Mouse (Mus musculus): Measurements from ENCODE around the gene Gm9044. TPM values are rescaled to one million over a fixed set of nuclear protein-coding genes. Genes with fewer than 3 reads are reported as not detected.
A peak's percentile ranks its signal among the peaks of the same experiment; 100 is the strongest.
"Not testable (repeated sequence)": the region's sequence is repeated elsewhere in the genome, so short reads cannot be mapped to it uniquely, and the experiment has no call there.

Gene Gm9044
- polyA plus RNA-seq (2021) = 1.4 TPM

- H3K27me3 ChIP-seq; ATAC-seq; POLR2A ChIA-PET; DNase-seq (ENCODE audit: low read depth, low spot score); in situ Hi-C loops (cut with MboI; ENCODE audit: low pct_unique_long_range_greater_than_20kb); CTCF ChIA-PET: not testable (repeated sequence)
These were observed at the start of gene Gm9044 for GRCm38 (mm10) chr10:118332308-118332707. Gm9044 (minus strand) TSS chr10:118332408.

- CTCF ChIA-PET = interaction anchor here (0.6 to 2.9 kb wide), 5 partner anchors 18 to 709 kb away, joined by 3 to 10 read pairs (median 4); no protein-coding TSS in a partner anchor
- POLR2A ChIA-PET = no interaction called here
- peak; percentile 96 for TF ChIP-seq CTCF (IDR thresholded peaks at IDR 0.05)
- no peaks in the 10 kb centered on the region for H3K27me3 ChIP-seq
- peak; percentile 15 for DNase-seq (ENCODE audit: low read depth, low spot score)
- peak; percentile 82 for ATAC-seq
- in situ Hi-C loops (cut with MboI; ENCODE audit: low pct_unique_long_range_greater_than_20kb) = no loop called here
These were observed 38.2 kb upstream of the Gm9044 start for GRCm38 (mm10) chr10:118370443-118370842.

GRCm38 (mm10) chr10:118369518-118369917 is 37.3 kb upstream of the Gm9044 start:
- POLR2A ChIA-PET = no interaction called here
- no peak for TF ChIP-seq CTCF (IDR thresholded peaks at IDR 0.05)
- ATAC-seq = no peak
- H3K27me3 ChIP-seq = no peaks in the 10 kb centered on the region
- CTCF ChIA-PET = interaction anchor here (0.6 to 2.9 kb wide), 3 partner anchors 212 to 710 kb away, joined by 3 to 10 read pairs (median 8); no protein-coding TSS in a partner anchor
- DNase-seq (ENCODE audit: low read depth, low spot score) = no peak
- in situ Hi-C loops (cut with MboI; ENCODE audit: low pct_unique_long_range_greater_than_20kb) = no loop called here

DNA sequence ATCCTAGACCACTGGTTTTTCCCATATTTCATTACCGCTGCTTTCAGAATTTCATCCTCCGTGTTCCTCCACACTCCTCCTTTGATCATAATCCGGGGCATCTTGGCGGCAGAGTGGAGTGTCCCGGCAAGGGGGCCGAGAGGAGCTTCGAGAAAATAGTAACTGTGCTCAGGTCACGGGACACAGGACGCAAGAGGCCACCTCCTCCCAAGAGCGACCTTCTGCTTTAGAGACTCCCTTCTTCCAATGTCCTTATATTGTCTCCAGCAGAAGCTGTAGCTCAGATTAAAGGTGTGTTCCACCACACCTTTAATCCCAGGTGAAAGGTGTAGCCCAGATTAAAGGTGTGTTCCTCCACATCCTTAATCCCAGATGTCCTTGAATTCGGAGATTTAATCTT is 21.8 kb upstream of the Gm9044 start, which contains the start of gene Gm9049:
Gm9049 (minus strand) TSS at position 101 of the 400 bp plus-strand sequence.
- POLR2A ChIA-PET; CTCF ChIA-PET; in situ Hi-C loops (cut with MboI; ENCODE audit: low pct_unique_long_range_greater_than_20kb); DNase-seq (ENCODE audit: low read depth, low spot score); ATAC-seq; H3K27me3 ChIP-seq: not testable (repeated sequence)

- in situ Hi-C loops (cut with MboI; ENCODE audit: low pct_unique_long_range_greater_than_20kb); POLR2A ChIA-PET; ATAC-seq; CTCF ChIA-PET; DNase-seq (ENCODE audit: low read depth, low spot score); H3K27me3 ChIP-seq: not testable (repeated sequence)
These were observed 16.4 kb upstream of the Gm9044 start, which contains the start of gene Gm9048 for GRCm38 (mm10) chr10:118348579-118348978. Gm9048 (minus strand) TSS chr10:118348679.

DNA sequence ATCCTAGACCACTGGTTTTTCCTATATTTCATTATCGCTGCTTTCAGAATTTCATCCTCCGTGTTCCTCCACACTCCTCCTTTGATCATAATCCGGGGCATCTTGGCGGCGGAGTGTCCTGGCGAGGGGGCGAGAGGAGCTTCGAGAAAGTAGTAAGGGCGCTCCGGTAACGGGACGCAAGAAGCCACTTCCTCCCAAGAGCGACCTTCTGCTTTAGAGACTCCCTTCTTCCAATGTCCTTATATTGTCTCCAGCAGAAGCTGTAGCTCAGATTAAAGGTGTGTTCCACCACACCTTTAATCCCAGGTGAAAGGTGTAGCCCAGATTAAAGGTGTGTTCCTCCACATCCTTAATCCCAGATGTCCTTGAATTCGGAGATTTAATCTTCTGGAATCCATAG is 10.9 kb upstream of the Gm9044 start, which contains the start of gene Gm9046:
Gm9046 (minus strand) TSS at position 101 of the 400 bp plus-strand sequence.
- CTCF ChIA-PET; H3K27me3 ChIP-seq; ATAC-seq; DNase-seq (ENCODE audit: low read depth, low spot score); POLR2A ChIA-PET; in situ Hi-C loops (cut with MboI; ENCODE audit: low pct_unique_long_range_greater_than_20kb): not testable (repeated sequence)

DNA sequence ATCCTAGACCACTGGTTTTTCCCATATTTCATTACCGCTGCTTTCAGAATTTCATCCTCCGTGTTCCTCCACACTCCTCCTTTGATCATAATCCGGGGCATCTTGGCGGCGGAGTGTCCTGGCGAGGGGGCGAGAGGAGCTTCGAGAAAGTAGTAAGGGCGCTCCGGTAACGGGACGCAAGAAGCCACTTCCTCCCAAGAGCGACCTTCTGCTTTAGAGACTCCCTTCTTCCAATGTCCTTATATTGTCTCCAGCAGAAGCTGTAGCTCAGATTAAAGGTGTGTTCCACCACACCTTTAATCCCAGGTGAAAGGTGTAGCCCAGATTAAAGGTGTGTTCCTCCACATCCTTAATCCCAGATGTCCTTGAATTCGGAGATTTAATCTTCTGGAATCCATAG is 5.5 kb upstream of the Gm9044 start, which contains the start of gene Gm9045:
Gm9045 (minus strand) TSS at position 101 of the 400 bp plus-strand sequence.
- POLR2A ChIA-PET; in situ Hi-C loops (cut with MboI; ENCODE audit: low pct_unique_long_range_greater_than_20kb); H3K27me3 ChIP-seq; ATAC-seq; CTCF ChIA-PET; DNase-seq (ENCODE audit: low read depth, low spot score): not testable (repeated sequence)

- in situ Hi-C loops (cut with MboI; ENCODE audit: low pct_unique_long_range_greater_than_20kb); H3K27me3 ChIP-seq; ATAC-seq; DNase-seq (ENCODE audit: low read depth, low spot score); CTCF ChIA-PET; POLR2A ChIA-PET: not testable (repeated sequence)
These were observed 5.3 kb downstream of the Gm9044 start, which contains the start of gene Gm9040 for GRCm38 (mm10) chr10:118326869-118327268. Gm9040 (minus strand) TSS chr10:118326969.

DNA sequence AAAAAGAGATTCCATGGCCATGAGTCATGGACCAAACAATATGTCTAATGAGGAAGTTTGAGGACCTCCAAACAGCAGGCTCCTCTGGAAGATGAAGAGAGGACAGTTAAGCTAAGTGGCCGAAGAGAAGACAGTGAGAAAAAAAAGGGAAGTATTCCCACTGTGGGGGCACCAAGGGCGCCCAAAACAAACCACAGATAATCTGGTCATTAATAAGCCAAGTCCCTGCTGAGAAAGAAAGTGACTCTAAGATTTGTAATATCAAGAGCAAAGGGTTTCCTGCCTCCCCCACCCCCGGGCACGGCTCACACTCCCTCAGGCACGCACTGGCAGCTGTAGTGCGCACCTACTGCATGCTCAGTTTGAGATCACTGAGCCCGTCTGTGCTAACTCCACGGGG is 13.2 kb downstream of the Gm9044 start:
- DNase-seq (ENCODE audit: low read depth, low spot score) (no peak), ATAC-seq (no peak)
- no peak for TF ChIP-seq CTCF (IDR thresholded peaks at IDR 0.05)
- POLR2A ChIA-PET = no interaction called here
- no peaks in the 10 kb centered on the region for H3K27me3 ChIP-seq
- in situ Hi-C loops (cut with MboI; ENCODE audit: low pct_unique_long_range_greater_than_20kb) = no loop called here
- CTCF ChIA-PET = no interaction called here

DNA sequence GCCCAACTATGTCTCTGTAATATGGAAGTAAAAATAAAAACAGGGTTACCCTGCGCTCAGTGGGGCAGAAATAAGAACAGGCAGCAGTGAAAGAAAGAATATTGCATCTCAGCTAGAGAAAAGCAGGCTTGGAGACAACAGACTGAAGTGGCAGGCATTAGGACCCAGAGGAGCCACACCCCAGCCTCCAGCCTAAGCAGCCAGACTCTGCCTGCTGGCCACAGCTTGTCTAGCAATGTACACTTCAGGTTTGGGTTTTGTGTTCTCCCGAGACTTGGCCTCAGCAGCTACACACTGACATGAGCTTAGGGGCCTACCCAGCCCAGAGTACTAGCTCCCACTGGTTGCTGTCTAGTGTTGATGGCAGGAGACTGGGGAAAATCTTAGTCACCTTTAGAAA is 30.1 kb downstream of the Gm9044 start:
- in situ Hi-C loops (cut with MboI; ENCODE audit: low pct_unique_long_range_greater_than_20kb); H3K27me3 ChIP-seq; POLR2A ChIA-PET; ATAC-seq; CTCF ChIA-PET; DNase-seq (ENCODE audit: low read depth, low spot score): not testable (repeated sequence)

DNA sequence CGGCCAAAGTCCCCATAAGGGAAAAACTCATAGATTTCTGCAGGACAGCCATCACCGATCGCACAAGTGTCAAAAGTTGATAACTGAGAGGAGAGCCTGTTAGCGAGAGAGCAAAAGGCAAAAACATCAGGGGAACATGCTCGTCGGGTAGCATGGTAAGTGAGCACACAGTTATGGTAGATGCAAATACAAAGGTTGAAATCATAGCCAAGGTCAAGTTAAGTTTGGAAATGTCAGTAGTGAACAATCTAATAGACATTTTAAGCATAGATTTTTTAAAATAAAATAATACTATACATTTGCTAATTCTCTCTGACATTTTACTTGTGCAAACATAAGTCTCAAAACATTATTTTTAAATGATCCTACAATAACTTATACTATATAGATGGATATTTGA is 37.3 kb downstream of the Gm9044 start, which contains the start of gene Iltifb:
Iltifb (minus strand) TSS at position 101 of the 400 bp plus-strand sequence.
- H3K27me3 ChIP-seq = no peaks in the 10 kb centered on the region
- POLR2A ChIA-PET = no interaction called here
- DNase-seq (ENCODE audit: low read depth, low spot score) = no peak
- no peak for TF ChIP-seq CTCF (IDR thresholded peaks at IDR 0.05)
- no peak for ATAC-seq
- CTCF ChIA-PET = no interaction called here
- in situ Hi-C loops (cut with MboI; ENCODE audit: low pct_unique_long_range_greater_than_20kb) = no loop called here

- DNase-seq (ENCODE audit: low read depth, low spot score); ATAC-seq; in situ Hi-C loops (cut with MboI; ENCODE audit: low pct_unique_long_range_greater_than_20kb); POLR2A ChIA-PET; CTCF ChIA-PET; H3K27me3 ChIP-seq: not testable (repeated sequence)
These were observed 49.2 kb downstream of the Gm9044 start for GRCm38 (mm10) chr10:118283016-118283415.

GRCm38 (mm10) chr10:118282565-118282964 is 49.6 kb downstream of the Gm9044 start:
- H3K27me3 ChIP-seq; ATAC-seq; CTCF ChIA-PET; in situ Hi-C loops (cut with MboI; ENCODE audit: low pct_unique_long_range_greater_than_20kb); POLR2A ChIA-PET; DNase-seq (ENCODE audit: low read depth, low spot score): not testable (repeated sequence)
